Mouse (Mus musculus) hematopoietic stem cell, adult 5-6 weeks (primary cell): ENCODE measurements around the gene Raf1. TPM values are rescaled to one million over a fixed set of nuclear protein-coding genes. Genes with fewer than 3 reads are reported as not detected.

ENCODE experiments used
- ATAC-seq, 2 experiments: fragments of 125-278 bp in 1 of 2; replicated peaks in 1 of 2; 2 replicates each; pipeline ENCODE4 v1.8.0; 2016 to 2017; ENCODE audit warnings: inconsistent platforms in 2 of 2, mild to moderate bottlenecking in 2 of 2, moderate number of reproducible peaks in 2 of 2, low read depth in 1 of 2, moderate TSS enrichment in 1 of 2; ENCODE audit not compliant: low FRiP score in 2 of 2, poor library complexity in 2 of 2, severe bottlenecking in 2 of 2, insufficient read depth in 1 of 2, low TSS enrichment in 1 of 2
- total RNA-seq: library from RNA; stranded (forward); fragments of 172-1452, 232-1000 nt; gene quantifications from 2 replicates; pipeline ENCODE4 v1.2.3, GENCODE M21; 2017

Raf1 gene
- 84.3 and 90.6 TPM in 2 replicates for total RNA-seq

DNA sequence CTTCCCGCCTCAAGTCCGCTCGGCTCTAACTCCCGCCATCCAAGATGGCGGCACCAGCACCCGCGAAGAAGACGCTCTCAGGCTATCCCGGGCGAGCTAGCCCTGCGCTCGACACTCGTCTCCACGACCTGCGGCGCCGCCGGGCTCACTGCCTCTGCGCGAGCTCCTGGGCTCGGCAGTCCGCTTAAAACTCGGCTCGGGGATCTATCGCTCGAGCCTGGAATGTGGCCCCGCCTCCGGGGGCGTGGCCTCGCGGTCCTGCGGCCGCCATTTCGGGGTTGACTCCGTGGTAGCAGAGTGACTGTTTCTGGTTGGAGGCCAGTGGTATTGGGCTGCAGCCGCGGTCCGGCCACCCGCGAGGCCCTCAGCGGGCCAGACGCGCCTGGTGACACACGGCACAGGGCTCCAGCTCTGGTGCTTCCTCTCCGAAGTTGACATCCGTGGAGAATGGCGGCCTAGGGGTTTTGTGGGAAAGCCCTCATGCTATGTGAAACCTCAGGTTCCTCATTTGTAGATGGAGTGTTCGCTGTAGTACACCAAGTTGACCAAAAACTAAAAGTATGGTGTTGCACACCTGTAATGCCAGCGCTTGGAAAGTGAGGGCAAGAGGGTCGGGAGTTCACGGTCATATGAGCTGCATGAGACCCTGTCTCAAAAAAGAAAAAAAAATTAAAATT, at the start of gene Raf1:
Raf1 (minus strand) TSS at position 184 of the 677 bp plus-strand sequence.
- peak; percentile 94 to 96 for ATAC-seq

DNA sequence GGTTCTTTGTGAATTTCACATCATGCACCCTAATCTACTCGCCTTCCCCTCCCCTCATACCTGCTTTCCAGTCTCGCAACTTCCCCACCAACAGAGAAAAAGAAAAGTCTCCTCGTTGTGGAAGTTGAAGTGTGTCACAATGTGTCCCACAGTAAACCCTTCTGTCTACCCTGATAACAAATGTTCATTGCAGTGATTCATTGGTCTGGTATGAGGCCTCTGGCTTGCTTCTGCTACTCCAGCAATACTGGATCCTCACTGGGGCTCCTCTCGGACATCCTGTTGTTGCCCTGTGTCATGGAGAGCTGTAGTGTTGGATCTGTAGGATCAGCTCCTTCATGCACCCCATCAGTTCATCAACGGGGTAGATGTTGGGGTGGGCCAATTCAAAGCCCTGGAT, 45.8 kb upstream of the Raf1 start:
- no peak for ATAC-seq

- ATAC-seq = peak; percentile 78 to 85
These were observed 41.5 kb upstream of the Raf1 start for GRCm38 (mm10) chr6:115717715-115718558.

GRCm38 (mm10) chr6:115717101-115717652, 40.7 kb upstream of the Raf1 start:
- ATAC-seq = peak; percentile 9 to 22; a peak in 2 of 4 replicates

DNA sequence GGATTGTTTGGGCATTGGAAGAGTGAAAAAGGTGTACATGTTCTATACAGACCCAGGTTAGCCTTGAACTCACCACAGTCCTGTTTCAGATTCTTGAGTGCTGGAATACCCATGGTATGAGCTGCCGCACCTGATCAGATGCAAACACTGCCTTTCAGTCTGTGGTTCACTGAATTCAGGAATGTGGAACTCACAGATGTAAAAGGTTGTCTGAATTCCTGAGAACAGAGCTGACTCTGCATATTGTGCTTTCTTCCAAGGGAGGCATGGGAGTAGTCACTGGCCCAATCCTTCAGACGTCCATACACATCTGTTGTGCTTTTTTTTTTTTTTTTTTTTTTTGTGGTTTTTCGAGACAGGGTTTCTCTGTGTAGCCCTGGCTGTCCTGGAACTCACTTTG, 34.8 kb upstream of the Raf1 start:
- ATAC-seq = no peak

DNA sequence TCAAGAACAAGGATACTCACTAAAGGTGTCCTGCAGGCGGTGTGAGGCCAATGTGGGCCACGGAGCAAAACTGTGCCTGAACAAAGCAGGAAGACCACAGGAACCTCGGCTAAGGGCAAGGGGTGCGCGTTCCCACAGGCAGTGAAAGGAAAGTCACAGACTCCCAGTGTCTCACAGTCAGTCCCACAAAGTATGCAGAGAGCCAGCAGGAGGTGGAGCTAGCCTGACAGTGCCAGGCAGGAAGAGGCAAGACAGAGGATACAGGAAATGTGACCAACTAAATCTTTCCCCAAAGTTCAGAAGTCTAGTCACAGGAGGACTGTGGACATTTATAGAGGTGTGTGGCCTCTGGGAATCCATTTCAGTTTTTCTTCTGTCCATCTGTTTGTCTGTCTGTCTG, 26.5 kb upstream of the Raf1 start:
- ATAC-seq = no peak

DNA sequence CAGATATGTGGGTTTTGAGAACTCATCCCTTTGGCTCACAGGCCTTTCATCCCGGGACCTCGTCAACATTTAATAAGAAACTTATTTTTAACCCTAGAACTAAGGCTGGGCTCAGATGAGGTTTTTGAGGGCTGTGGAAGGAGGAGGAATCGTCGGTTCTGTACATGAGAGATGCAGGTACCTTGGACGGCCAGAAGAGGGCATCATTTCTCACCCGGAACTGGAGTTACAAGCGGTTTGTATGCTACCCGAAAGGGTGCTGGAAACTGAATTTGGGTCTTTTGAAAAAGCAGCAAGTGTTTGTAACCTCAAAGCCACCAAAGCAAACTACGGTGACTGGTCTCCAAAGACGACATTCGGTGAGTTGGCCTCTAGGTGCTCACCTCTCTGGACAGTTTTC, 24.9 kb upstream of the Raf1 start:
- ATAC-seq = no peak

DNA sequence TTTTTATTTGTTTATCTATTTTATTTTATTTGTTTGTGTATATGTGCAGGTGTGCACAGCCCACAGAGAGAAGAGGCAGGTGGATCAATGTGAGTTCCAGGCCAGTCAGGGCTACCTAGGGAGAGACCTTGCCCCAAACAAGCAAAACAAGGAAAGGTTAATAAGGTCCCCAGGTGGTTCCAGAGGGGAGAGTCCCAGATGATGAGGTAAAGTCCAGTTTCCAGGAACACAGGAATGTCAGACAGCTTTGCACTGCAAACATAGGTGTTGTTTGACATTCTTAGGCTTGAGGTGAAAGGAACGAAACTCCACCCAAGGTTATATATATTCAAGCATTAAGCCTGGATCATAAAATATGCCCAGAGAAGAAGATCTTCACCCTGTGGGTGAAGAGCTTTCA, 24.3 kb upstream of the Raf1 start:
- no peak for ATAC-seq

DNA sequence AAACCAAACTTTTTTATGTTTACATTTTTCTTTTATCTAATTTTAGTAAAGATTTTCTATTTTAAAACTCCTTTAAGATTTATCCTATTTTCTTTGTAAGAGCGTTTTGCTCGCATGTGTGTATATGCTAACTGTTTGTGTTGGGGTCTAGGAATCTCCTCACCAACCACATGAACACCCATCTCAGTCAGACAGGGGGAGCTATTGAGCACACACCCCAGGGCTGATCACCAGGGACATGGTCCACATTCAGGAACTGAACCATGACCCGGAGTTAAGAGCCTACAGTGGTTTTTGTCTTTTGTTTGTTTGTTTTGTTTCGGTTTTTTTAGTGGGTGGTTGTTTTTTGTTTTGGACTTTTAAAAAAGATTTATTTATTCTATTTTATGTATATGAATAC, 22.3 kb upstream of the Raf1 start:
- peak in 1 of 2 experiments; percentile 47; a peak in 1 of 4 replicates for ATAC-seq

DNA sequence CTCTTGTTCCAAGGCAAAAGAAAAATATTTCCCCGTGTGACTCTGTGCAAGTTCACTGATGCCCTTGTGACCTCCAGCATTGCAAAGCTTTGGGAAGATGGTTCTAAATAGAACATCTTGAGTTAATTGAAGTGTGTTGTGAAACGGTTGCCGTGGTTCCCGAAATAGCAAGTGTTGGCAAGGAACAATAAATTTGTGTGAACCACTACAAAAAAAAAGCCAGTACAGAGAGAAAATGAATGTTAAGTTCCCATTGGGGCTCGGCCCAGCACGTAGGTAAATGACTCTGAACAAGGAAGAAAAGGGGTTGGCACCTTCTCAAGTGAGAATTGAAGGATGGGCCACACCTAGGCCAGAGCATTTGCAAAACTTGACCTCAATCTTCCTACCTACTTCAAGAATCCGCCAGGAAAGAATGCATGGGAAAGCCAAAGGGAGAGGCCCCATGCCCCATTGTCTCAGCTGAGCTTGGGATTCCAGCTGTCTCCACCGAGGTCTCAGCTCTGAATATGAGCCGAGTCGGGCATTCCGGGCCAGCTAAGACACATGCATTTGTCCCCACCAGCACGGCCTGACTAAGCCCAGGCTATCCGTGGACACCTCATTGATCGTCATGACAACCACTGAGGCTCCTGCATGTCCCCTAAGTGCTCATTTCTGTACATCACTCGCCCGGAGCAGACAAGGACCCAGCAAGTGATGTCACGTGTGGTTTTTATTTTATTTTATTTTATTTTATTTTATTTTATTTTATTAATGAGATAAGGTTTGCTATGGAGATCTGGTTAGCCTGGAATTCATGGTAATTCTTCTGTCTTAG, 21.5 kb upstream of the Raf1 start:
- ATAC-seq = peak; percentile 39 to 52

- no peak for ATAC-seq
These were observed 20.3 kb upstream of the Raf1 start for GRCm38 (mm10) chr6:115696707-115697215.

GRCm38 (mm10) chr6:115695124-115695523, 18.7 kb upstream of the Raf1 start:
- ATAC-seq = no peak

DNA sequence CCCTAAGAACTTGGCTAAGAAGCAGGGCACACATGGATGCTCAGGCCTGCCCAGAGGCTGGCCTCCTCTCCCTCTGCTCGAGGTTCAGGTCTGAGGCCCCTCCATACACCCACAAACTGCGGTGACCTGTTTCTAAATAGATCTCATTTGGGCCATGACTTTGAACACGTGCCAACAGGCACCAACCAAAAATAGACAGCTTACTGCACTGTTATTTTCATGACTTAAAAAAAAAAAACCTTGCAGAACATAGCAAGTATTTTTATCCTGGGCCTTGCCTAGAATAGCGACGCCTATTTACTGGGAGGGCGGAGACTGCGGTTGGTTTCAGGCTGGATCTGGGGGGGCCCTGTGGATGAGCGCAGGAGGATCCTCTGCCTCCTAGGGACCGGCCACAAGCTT, 18.0 kb upstream of the Raf1 start:
- ATAC-seq = peak; percentile 33 to 63; a peak in 3 of 4 replicates

- no peak; a peak in 1 of 4 replicates for ATAC-seq
These were observed 16.7 kb upstream of the Raf1 start for GRCm38 (mm10) chr6:115692963-115693730.

DNA sequence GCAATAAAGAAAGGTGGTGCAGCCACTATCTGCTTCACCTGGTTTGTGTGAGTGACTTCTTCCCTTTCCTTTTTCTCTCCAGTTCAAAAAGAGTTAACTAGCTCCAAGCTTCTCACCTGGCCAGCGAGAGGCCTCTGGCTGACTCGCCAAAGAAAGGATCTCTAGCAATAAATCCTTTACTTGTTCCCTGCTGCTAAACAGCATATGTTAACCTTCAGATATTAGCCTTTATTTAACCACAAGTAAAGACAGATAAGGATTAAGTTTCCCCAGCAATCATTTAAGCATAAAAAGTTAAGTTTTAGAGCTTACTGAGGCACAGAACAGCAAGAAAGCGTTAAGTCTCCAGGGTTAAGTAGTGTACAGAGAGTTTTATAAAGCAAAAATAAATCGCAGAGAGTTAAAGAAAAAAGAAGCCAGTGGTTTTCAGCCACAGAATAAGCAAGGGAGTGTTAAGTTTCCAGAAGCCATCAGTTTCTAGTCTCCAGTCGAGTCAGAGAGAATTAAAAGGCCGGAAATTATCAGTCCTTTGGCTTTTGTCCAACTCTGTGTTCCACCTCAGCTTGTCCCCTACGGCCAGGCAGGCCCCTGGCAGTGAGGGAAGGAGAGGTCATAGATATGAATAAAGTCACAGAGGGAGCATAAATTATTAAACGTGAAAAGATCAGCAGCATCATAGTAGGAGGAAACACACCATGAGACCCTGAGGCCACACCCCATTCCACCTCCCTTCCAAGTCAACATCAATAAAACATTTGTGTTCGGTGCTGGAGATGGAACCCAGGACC, 15.9 kb upstream of the Raf1 start:
- no peak for ATAC-seq

GRCm38 (mm10) chr6:115690105-115690504, 13.7 kb upstream of the Raf1 start:
- ATAC-seq = no peak
